Mouse (Mus musculus): Measurements from ENCODE around the gene Pitpnm3. TPM values are rescaled to one million over a fixed set of nuclear protein-coding genes. Genes with fewer than 3 reads are reported as not detected.

Pitpnm3 gene
- polyA plus RNA-seq, 1 experiment from 2014 or later: 0.89 TPM

DNA sequence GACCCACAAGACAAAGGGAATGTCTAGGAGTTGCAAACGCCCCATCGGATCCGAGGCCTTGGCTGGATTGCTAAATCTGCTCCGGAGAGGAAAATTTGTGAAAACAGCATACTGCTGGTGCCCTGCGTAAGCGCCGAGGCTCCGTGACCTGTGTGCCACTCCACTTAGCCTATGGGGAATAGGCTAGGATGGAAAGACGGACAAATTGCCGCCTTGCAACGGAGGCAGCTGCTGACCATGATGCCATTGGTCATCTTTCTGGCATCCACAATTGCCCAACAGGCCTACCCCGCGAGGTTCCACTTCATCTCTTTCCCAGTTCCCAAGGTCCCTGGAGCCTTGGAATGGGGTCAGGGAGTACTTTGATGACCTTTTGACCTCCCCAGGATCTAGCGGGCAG is 92.9 kb downstream of the Pitpnm3 start:
- Histone ChIP-seq H3K4me1 (ENCODE audit: insufficient read depth) (peaks cover 11% of the 10 kb centered on the region; the same call in 1 of the 2 replicates), H3K9ac (peak overlapping the region; percentile 74), H3K4me2 (peak overlapping the region; percentile 65), H3K27me3 (ENCODE audit: insufficient read depth, low read length) (no peaks in the 10 kb centered on the region), H3K36me3 (ENCODE audit: insufficient read depth) (peaks cover 35% of the 10 kb centered on the region), H3K4me3 (ENCODE audit: low read depth, low read length) (peak overlapping the region; percentile 68), H3K9me3 (ENCODE audit: low read depth, low read length) (no peaks in the 10 kb centered on the region), H3K27ac (ENCODE audit: low read depth) (peak overlapping the region; percentile 36; the same call in 1 of the 2 replicates)
- DNase-seq (no peak), ATAC-seq (ENCODE audit: insufficient read depth) (no peak)
- TF ChIP-seq CTCF (IDR thresholded peaks at IDR 0.05; ENCODE audit: low read depth): no peak
- WGBS: under 1% methylated on average over 14 of the region's 14 CpGs

DNA sequence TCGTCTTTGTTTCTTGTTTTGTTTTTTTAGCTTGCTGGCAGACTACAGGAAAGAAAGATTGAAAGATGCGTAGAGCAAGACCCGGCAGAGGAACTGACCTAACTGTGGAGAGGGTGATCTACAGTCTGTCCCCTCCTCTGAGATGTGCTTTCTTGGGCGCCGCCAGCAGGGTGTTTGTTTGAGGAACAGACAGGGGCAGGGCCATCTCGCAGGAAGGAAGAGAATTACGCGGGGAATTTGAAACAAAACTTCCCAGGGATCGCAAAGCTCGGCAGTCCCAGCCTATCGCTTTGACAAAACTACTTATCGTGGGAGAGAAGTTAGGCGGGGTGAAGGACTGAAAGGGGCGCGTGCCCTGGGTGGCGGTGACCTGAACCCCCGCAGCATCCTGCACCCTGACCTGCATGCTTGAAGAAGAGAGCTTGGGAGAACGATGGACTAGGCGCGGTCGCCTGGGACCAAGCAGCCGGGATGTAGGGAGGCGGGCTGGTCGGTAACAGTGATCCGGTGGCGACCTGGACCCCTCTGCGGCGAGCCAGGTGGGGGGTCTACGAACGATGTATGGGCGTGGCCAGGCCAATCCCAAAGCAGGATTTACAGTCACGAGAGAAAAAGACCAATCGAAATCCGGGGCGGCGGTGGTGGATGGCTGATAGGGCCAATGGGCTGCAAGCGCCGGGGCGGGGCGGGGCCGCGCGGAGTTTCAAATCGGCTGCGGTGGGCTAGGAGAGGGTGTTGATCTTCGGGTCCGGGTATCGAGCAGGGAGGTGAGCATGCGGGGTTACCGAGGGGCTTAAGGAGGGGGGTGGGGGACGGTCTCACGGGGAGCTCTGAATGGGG is 93.6 kb downstream of the Pitpnm3 start, which contains the start of gene Pimreg:
Pimreg (plus strand) TSS at position 265 of the 840 bp plus-strand sequence.
- Histone ChIP-seq H3K27ac (ENCODE audit: low read depth) (peak within 1 kb of the TSS; percentile 79; the same call in 1 of the 2 replicates), H3K36me3 (ENCODE audit: insufficient read depth) (peaks cover 30% of the 10 kb centered on the region), H3K4me2 (peak within 1 kb of the TSS; percentile 65), H3K27me3 (ENCODE audit: insufficient read depth, low read length) (no peaks in the 10 kb centered on the region), H3K4me1 (ENCODE audit: insufficient read depth) (peaks cover 11% of the 10 kb centered on the region; the same call in 1 of the 2 replicates), H3K9me3 (ENCODE audit: low read depth, low read length) (no peaks in the 10 kb centered on the region), H3K9ac (peak within 1 kb of the TSS; percentile 74), H3K4me3 (ENCODE audit: low read depth, low read length) (peak within 1 kb of the TSS; percentile 68)
- peak; percentile 94 for ATAC-seq (ENCODE audit: insufficient read depth)
- WGBS: under 1% methylated on average over 52 of the region's 52 CpGs
- peak; percentile 51; the same call in 1 of the 2 replicates for TF ChIP-seq CTCF (IDR thresholded peaks at IDR 0.05; ENCODE audit: low read depth)
- peak; percentile 97 for DNase-seq

DNA sequence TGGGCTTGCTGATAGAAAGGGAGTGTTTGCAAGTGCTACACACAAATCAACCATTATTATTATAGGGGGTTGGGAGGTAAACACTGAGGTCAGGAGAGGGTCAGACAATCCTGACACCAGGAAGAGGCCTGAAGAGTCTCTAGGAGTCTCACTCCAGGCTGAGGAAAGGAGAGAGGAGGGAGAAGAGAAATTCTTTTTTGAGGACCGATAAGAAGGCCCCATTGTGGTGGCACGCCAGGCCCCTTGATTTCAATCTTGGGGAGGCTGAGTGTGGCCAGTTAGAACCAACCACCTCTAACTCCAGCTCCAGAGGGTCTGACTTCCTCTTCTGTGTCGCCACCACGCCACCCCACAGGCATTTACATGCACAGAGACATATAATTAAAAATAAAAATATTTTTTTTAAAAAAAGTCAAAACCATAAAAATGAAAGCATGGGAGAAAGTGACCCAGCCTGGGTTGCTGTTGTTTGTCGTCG is 94.2 kb downstream of the Pitpnm3 start:
- H3K27ac ChIP-seq (ENCODE audit: low read depth): peak overlapping the region; percentile 79; the same call in 1 of the 2 replicates
- no peak for ATAC-seq (ENCODE audit: insufficient read depth)
- peaks cover 24% of the 10 kb centered on the region for H3K36me3 ChIP-seq (ENCODE audit: insufficient read depth)
- H3K9me3 ChIP-seq (ENCODE audit: low read depth, low read length): no peaks in the 10 kb centered on the region
- TF ChIP-seq CTCF (IDR thresholded peaks at IDR 0.05; ENCODE audit: low read depth): no peak
- peak overlapping the region; percentile 65 for H3K4me2 ChIP-seq
- H3K4me3 ChIP-seq (ENCODE audit: low read depth, low read length): peak overlapping the region; percentile 68
- H3K9ac ChIP-seq: peak overlapping the region; percentile 74
- no peaks in the 10 kb centered on the region for H3K27me3 ChIP-seq (ENCODE audit: insufficient read depth, low read length)
- H3K4me1 ChIP-seq (ENCODE audit: insufficient read depth): peaks cover 11% of the 10 kb centered on the region; the same call in 1 of the 2 replicates
- 12% methylated on average over 6 of the region's 6 CpGs for WGBS
- no peak for DNase-seq

DNA sequence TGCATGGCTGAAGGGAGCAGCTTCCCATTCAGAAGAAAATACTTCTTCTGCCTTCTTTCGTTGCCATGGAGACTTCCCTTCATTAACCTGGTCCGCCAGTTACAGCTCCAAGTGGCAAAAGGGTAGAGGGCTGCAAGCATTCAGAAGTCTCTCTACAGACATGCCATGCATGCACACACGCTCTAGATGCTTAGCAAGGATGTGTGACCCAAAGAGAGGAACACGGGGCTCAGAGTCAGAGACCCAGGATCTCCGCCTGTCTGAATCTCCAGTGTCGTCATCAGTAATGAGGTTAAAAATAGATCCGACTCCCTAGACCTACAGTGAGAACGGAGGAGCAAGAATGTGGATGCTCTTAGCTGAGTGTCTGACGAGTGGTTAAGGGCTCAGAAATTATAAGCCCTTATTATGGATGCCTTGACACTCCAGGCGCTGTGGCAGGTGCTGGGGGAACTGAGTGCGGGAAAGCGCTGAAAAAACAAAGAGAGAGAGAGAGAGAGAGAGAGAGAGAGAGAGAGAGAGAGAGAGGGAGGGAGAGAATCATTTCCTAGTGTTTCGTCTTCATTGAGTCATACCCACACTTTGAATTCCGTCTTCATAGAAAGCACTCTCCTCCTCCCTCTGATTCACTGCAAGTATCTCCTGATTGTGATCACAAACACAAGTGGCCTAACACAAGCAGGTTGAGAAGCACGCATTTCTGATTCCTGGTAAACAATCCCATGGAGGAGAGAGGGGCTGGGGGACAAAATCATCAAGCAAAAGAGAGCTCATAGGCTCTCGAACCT is 95.8 kb downstream of the Pitpnm3 start:
- Histone ChIP-seq H3K36me3 (ENCODE audit: insufficient read depth) (peaks cover 9% of the 10 kb centered on the region; the same call in 1 of the 2 replicates), H3K4me3 (ENCODE audit: low read depth, low read length) (no peak overlapping the region), H3K4me1 (ENCODE audit: insufficient read depth) (peaks cover 11% of the 10 kb centered on the region; the same call in 1 of the 2 replicates), H3K27ac (ENCODE audit: low read depth) (no peak overlapping the region), H3K27me3 (ENCODE audit: insufficient read depth, low read length) (no peaks in the 10 kb centered on the region), H3K9me3 (ENCODE audit: low read depth, low read length) (no peaks in the 10 kb centered on the region), H3K4me2 (no peak overlapping the region), H3K9ac (no peak overlapping the region)
- no peak for TF ChIP-seq CTCF (IDR thresholded peaks at IDR 0.05; ENCODE audit: low read depth)
- DNase-seq (no peak), ATAC-seq (ENCODE audit: insufficient read depth) (no peak)
- 26% methylated on average over 16 of the region's 16 CpGs for WGBS

DNA sequence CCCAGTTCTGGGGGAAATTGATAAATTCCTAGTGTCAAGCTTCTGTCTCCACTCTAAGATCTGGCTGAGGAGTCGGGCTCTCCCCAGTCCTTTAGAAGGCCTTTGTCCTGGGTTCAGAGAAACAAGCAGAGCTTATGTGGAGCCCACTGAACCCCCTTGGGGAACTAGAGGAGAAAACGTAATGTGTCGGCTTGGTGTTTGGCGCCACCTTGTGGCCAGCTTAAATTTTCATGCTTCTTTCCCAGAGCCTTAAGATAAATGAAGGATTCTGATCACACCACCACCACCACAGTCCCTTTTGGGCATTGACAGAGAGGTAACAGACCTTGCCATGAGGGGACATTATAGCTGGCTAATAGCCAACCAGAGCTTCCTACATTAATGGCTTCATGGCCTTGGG is 97.6 kb downstream of the Pitpnm3 start:
- H3K4me2 ChIP-seq: no peak overlapping the region
- WGBS: under 1% methylated on average over 4 of the region's 4 CpGs
- DNase-seq (peak; percentile 91), ATAC-seq (ENCODE audit: insufficient read depth) (no peak)
- no peak overlapping the region for H3K4me3 ChIP-seq (ENCODE audit: low read depth, low read length)
- no peaks in the 10 kb centered on the region for H3K27me3 ChIP-seq (ENCODE audit: insufficient read depth, low read length)
- H3K36me3 ChIP-seq (ENCODE audit: insufficient read depth): no peaks in the 10 kb centered on the region
- no peak overlapping the region for H3K27ac ChIP-seq (ENCODE audit: low read depth)
- H3K9me3 ChIP-seq (ENCODE audit: low read depth, low read length): no peaks in the 10 kb centered on the region
- TF ChIP-seq CTCF (IDR thresholded peaks at IDR 0.05; ENCODE audit: low read depth): peak; percentile 87
- peaks cover 8% of the 10 kb centered on the region; the same call in 1 of the 2 replicates for H3K4me1 ChIP-seq (ENCODE audit: insufficient read depth)
- H3K9ac ChIP-seq: no peak overlapping the region

DNA sequence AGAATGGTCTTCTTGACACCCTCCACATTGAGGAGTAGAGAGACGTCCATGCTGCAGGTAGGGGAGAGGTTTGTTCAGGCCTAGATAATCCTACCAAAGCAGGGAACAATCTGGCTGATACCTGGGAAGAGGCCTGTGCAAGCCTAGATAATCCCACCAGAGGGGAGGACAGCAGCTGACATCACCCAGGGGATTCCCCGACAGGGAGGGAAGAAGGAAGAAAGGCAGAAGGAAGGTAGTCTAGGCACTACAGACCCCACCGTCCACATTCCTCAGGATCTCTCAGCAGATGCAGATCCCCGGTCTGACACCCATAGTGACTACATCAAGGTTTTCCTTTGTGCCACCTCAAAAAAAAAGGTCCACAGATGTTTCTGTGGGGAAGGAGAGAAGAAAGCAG is 98.2 kb downstream of the Pitpnm3 start, which contains the start of gene Aipl1:
Aipl1 (minus strand) TSS at position 101 of the 400 bp plus-strand sequence.
- Histone ChIP-seq H3K27ac (ENCODE audit: low read depth) (no peak within 1 kb of the TSS), H3K4me2 (no peak within 1 kb of the TSS), H3K9ac (no peak within 1 kb of the TSS), H3K4me3 (ENCODE audit: low read depth, low read length) (no peak within 1 kb of the TSS), H3K4me1 (ENCODE audit: insufficient read depth) (peaks cover 8% of the 10 kb centered on the region; the same call in 1 of the 2 replicates), H3K36me3 (ENCODE audit: insufficient read depth) (no peaks in the 10 kb centered on the region), H3K27me3 (ENCODE audit: insufficient read depth, low read length) (no peaks in the 10 kb centered on the region), H3K9me3 (ENCODE audit: low read depth, low read length) (no peaks in the 10 kb centered on the region)
- ATAC-seq (ENCODE audit: insufficient read depth) (no peak), DNase-seq (no peak)
- WGBS: 58% methylated on average over 4 of the region's 4 CpGs
- TF ChIP-seq CTCF (IDR thresholded peaks at IDR 0.05; ENCODE audit: low read depth): no peak

Measured in lung, embryonic 14.5 days (tissue).